Mouse (Mus musculus): ENCODE measurements around the gene Spry1. TPM values are rescaled to one million over a fixed set of nuclear protein-coding genes. Genes with fewer than 3 reads are reported as not detected.
A peak's percentile ranks its signal among the peaks of the same experiment; 100 is the strongest.

The Spry1 gene
- polyA plus RNA-seq, 1 experiment: not detected

GRCm38 (mm10) chr3:37675056-37675525 lies 35.3 kb downstream of the Spry1 start:
- TF ChIP-seq CTCF (IDR thresholded peaks at IDR 0.05; ENCODE audit: insufficient read depth, low read depth, low read length) (no peak), POLR2A (IDR thresholded peaks at IDR 0.05; ENCODE audit: insufficient read depth, low read depth, low read length) (no peak)
- H3K4me1 ChIP-seq (ENCODE audit: control insufficient read depth, insufficient read depth, low read length): peaks cover 5% of the 10 kb centered on the region
- H3K27ac ChIP-seq (ENCODE audit: insufficient read depth, low read depth, low read length): no peak overlapping the region
- WGBS: 92% methylated on average over 11 of the region's 11 CpGs
- H3K4me3 ChIP-seq (ENCODE audit: insufficient read depth, low read depth, low read length): no peak overlapping the region

GRCm38 (mm10) chr3:37676291-37676690 lies 36.5 kb downstream of the Spry1 start:
- TF ChIP-seq CTCF (IDR thresholded peaks at IDR 0.05; ENCODE audit: insufficient read depth, low read depth, low read length): no peak
- no peak for TF ChIP-seq POLR2A (IDR thresholded peaks at IDR 0.05; ENCODE audit: insufficient read depth, low read depth, low read length)

GRCm38 (mm10) chr3:37686219-37686618 lies 46.5 kb downstream of the Spry1 start:
- TF ChIP-seq CTCF (IDR thresholded peaks at IDR 0.05; ENCODE audit: insufficient read depth, low read depth, low read length): no peak
- H3K27ac ChIP-seq (ENCODE audit: insufficient read depth, low read depth, low read length): no peak overlapping the region
- peaks cover 3% of the 10 kb centered on the region; the same call in 1 of the 2 replicates for H3K4me1 ChIP-seq (ENCODE audit: control insufficient read depth, insufficient read depth, low read length)
- H3K4me3 ChIP-seq (ENCODE audit: insufficient read depth, low read depth, low read length): no peak overlapping the region
- 73% methylated on average over 7 of the region's 7 CpGs for WGBS

More at GRCm38 (mm10) chr3:37676291-37676690, 36.5 kb downstream of the Spry1 start:
- Histone ChIP-seq H3K4me3 (ENCODE audit: insufficient read depth, low read depth, low read length) (no peak overlapping the region), H3K27ac (ENCODE audit: insufficient read depth, low read depth, low read length) (no peak overlapping the region), H3K4me1 (ENCODE audit: control insufficient read depth, insufficient read depth, low read length) (peaks cover 5% of the 10 kb centered on the region)
- WGBS: 88% methylated on average over 8 of the region's 8 CpGs

GRCm38 (mm10) chr3:37686751-37687150 lies 47.0 kb downstream of the Spry1 start:
- H3K4me3 ChIP-seq (ENCODE audit: insufficient read depth, low read depth, low read length): peak overlapping the region; percentile 31
- WGBS: 41% methylated on average over 6 of the region's 6 CpGs
- peaks cover 3% of the 10 kb centered on the region; the same call in 1 of the 2 replicates for H3K4me1 ChIP-seq (ENCODE audit: control insufficient read depth, insufficient read depth, low read length)
- TF ChIP-seq POLR2A (IDR thresholded peaks at IDR 0.05; ENCODE audit: insufficient read depth, low read depth, low read length): no peak
- TF ChIP-seq CTCF (IDR thresholded peaks at IDR 0.05; ENCODE audit: insufficient read depth, low read depth, low read length): no peak
- no peak overlapping the region for H3K27ac ChIP-seq (ENCODE audit: insufficient read depth, low read depth, low read length)

GRCm38 (mm10) chr3:37687158-37687980 lies 47.6 kb downstream of the Spry1 start:
- Histone ChIP-seq H3K4me1 (ENCODE audit: control insufficient read depth, insufficient read depth, low read length) (peaks cover 3% of the 10 kb centered on the region; the same call in 1 of the 2 replicates), H3K4me3 (ENCODE audit: insufficient read depth, low read depth, low read length) (peak overlapping the region; percentile 31), H3K27ac (ENCODE audit: insufficient read depth, low read depth, low read length) (no peak overlapping the region)
- TF ChIP-seq CTCF (IDR thresholded peaks at IDR 0.05; ENCODE audit: insufficient read depth, low read depth, low read length) (no peak), POLR2A (IDR thresholded peaks at IDR 0.05; ENCODE audit: insufficient read depth, low read depth, low read length) (no peak)
- 32% methylated on average over 28 of the region's 28 CpGs for WGBS

DNA sequence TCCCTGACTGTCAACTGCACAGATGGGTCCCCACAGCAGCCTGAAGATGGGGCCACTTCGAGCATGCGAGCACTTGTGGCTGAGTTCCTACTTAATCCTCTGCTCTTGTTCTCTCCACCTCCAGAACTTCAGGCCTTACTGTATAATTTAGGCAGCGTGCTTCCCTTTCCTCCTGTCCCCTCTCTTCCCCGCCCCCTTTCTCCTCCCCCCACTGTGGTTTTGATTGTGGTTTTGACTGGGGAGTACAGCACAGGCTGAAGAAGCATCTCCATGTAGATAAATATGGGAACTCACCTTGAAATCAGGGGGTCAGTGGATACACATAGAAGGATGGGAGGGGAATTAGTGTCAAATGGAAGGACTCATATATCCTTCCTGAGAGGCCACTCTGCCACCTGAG lies 53.2 kb downstream of the Spry1 start:
- Histone ChIP-seq H3K27ac (ENCODE audit: insufficient read depth, low read depth, low read length) (no peak overlapping the region), H3K4me1 (ENCODE audit: control insufficient read depth, insufficient read depth, low read length) (peaks cover 3% of the 10 kb centered on the region), H3K4me3 (ENCODE audit: insufficient read depth, low read depth, low read length) (no peak overlapping the region)
- no peak for TF ChIP-seq CTCF (IDR thresholded peaks at IDR 0.05; ENCODE audit: insufficient read depth, low read depth, low read length)
- no peak for TF ChIP-seq POLR2A (IDR thresholded peaks at IDR 0.05; ENCODE audit: insufficient read depth, low read depth, low read length)
- WGBS: 79% methylated on average over 4 of the region's 4 CpGs

DNA sequence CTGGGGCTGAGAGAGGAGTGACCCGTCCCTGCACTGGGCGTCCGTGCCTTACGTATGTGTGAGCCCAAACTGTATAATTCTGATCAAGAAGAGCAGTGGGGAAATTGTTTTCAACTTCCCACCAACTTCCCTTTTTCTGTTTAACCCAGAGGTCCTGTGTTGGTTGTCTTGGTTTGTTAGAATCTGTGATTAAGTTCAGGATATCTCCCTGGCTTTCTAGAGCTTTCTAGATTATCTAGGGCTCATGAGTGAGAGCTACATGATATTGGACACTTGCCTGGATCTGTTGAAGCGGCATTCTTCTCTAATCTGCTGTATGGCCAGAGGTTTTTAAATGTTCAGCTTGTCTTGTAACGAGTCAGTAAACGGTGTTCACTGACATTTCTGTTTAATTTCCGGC lies 53.8 kb downstream of the Spry1 start:
- H3K27ac ChIP-seq (ENCODE audit: insufficient read depth, low read depth, low read length): no peak overlapping the region
- TF ChIP-seq CTCF (IDR thresholded peaks at IDR 0.05; ENCODE audit: insufficient read depth, low read depth, low read length) (no peak), POLR2A (IDR thresholded peaks at IDR 0.05; ENCODE audit: insufficient read depth, low read depth, low read length) (no peak)
- no peak overlapping the region for H3K4me3 ChIP-seq (ENCODE audit: insufficient read depth, low read depth, low read length)
- WGBS: 76% methylated on average over 8 of the region's 8 CpGs
- peaks cover 3% of the 10 kb centered on the region for H3K4me1 ChIP-seq (ENCODE audit: control insufficient read depth, insufficient read depth, low read length)

Other genes with a start within 250 kb of the Spry1 start
- gene Spata5, start 220.1 kb upstream of the Spry1 start, polyA plus RNA-seq (2012; ENCODE audit: insufficient read depth, insufficient read length, low replicate concordance, missing spikeins): not detected in 2 replicates
- gene Nudt6, start 219.7 kb upstream of the Spry1 start, polyA plus RNA-seq (2012; ENCODE audit: insufficient read depth, insufficient read length, low replicate concordance, missing spikeins): not detected in 2 replicates
- gene Gm5148, start 84.5 kb downstream of the Spry1 start, polyA plus RNA-seq (2012; ENCODE audit: insufficient read depth, insufficient read length, low replicate concordance, missing spikeins): not detected in 2 replicates